Mouse (Mus musculus) limb, embryonic 14.5 days (tissue): ENCODE results near the gene Nbea. TPM values are rescaled to one million over a fixed set of nuclear protein-coding genes. Genes with fewer than 3 reads are reported as not detected.

ENCODE experiments used
- ATAC-seq: fragments of 200-750 bp; cut with Nextera tagmentation; 2 replicates; pipeline ENCODE4 v1.8.0; 2017; ENCODE audit warnings: low read depth, moderate number of reproducible peaks, moderate TSS enrichment; ENCODE audit not compliant: low FRiP score
- DNase-seq: peaks from one replicate; pipeline ENCODE4 v3.0.0-alpha.2; 2015; ENCODE audit warnings: low spot score
- H3K27ac ChIP-seq: fragments of 300-500 bp; sonication (generic); replicated peaks from 2 replicates; pipeline ENCODE4 v1.5.1; 2014; ENCODE audit warnings: low read depth, mild to moderate bottlenecking, low read length, moderate library complexity, mixed read lengths
- H3K27me3 ChIP-seq: fragments of 300-500 bp; sonication (generic); 2 replicates; pipeline ENCODE4 v1.6.1; 2014; ENCODE audit warnings: low read length, mixed read lengths; ENCODE audit not compliant: control insufficient read depth, insufficient read depth
- H3K36me3 ChIP-seq: fragments of 300-500 bp; sonication (generic); 2 replicates; pipeline ENCODE4 v1.6.1; 2014; ENCODE audit warnings: mild to moderate bottlenecking, low read length, moderate library complexity, mixed read lengths; ENCODE audit not compliant: control insufficient read depth, insufficient read depth
- H3K4me1 ChIP-seq: fragments of 300-500 bp; sonication (generic); 2 replicates; pipeline ENCODE4 v1.6.1; 2014; ENCODE audit warnings: antibody characterized with exemption, low read length, mixed read lengths; ENCODE audit not compliant: control insufficient read depth, insufficient read depth
- H3K4me2 ChIP-seq: fragments of 300-500 bp; sonication (generic); replicated peaks from 2 replicates; pipeline ENCODE4 v1.6.1; 2014; ENCODE audit warnings: low read depth, mild to moderate bottlenecking, low read length, moderate library complexity; ENCODE audit not compliant: severe bottlenecking
- H3K4me3 ChIP-seq: fragments of 300-500 bp; sonication (generic); replicated peaks from 2 replicates; pipeline ENCODE4 v1.5.1; 2014; ENCODE audit warnings: low read length
- H3K9ac ChIP-seq: fragments of 300-500 bp; sonication (generic); 2 replicates; pipeline ENCODE4 v1.6.1; 2014; ENCODE audit warnings: mild to moderate bottlenecking, low read depth, low read length, moderate library complexity; ENCODE audit not compliant: severe bottlenecking
- H3K9me3 ChIP-seq: fragments of 300-500 bp; sonication (generic); 2 replicates; pipeline ENCODE4 v1.6.1; 2016; ENCODE audit warnings: low read length; ENCODE audit not compliant: control insufficient read depth
- POLR2A ChIP-seq: fragments of 200-500 bp; IDR thresholded peaks from 2 replicates; pipeline ENCODE4 v1.8.0; 2012; ENCODE audit warnings: inconsistent platforms, mild to moderate bottlenecking, moderate library complexity, borderline replicate concordance; ENCODE audit not compliant: insufficient read depth, insufficient read length; ENCODE audit errors: extremely low read depth
- WGBS: fragments of 180-500 bp; shearing (Covaris S2); extraction: QIAGEN DNeasy Blood & Tissue Kit; methylation state at CpG from one replicate; pipeline ENCODE4 v1.1.7; 2014; 5-methylcytosine and 5-hydroxymethylcytosine counted together
- polyA plus RNA-seq, 2 experiments: library from polyadenylated mRNA; depleted of rRNA in 1 of 2; stranded (reverse) in 1 of 2; unstranded in 1 of 2; fragments of >200 nt; fragmentation: Nextera tagmentation in 1 of 2; extraction: Ambion mirVana in 1 of 2; gene quantifications; 2 replicates each; pipeline versions ENCODE4 v1.2.1 to v1.2.3; 2012 to 2014

Nbea gene
- polyA plus RNA-seq, 2 experiments = 20.6 to 34.1 TPM

DNA sequence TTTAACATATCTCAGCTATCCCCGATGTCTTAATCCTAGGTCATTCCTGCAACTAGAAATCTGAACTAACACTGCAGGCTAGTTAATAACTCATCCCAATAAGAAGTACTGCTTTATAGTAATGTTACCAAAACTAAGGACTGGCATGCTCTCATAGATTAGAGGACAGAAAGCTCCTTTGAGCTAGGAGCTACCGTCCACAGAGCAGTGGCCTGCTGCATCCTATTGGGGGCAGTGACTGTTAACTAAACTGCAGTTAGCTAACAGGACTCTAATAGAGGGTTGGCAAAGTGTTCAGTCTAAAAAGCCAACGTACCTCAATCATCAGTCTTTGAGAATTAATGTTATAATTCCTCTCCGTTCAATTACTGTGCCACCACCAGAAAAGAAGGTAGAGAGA, 348.3 kb downstream of the Nbea start:
- 49% methylated on average over 4 of the region's 4 CpGs for WGBS
- H3K4me2 ChIP-seq = no peak overlapping the region
- no peaks in the 10 kb centered on the region for H3K9me3 ChIP-seq
- no peak overlapping the region for H3K9ac ChIP-seq
- H3K4me1 ChIP-seq = no peaks in the 10 kb centered on the region
- H3K36me3 ChIP-seq = no peaks in the 10 kb centered on the region
- no peaks in the 10 kb centered on the region for H3K27me3 ChIP-seq
- H3K27ac ChIP-seq = no peak overlapping the region
- DNase-seq = no peak
- no peak for TF ChIP-seq POLR2A
- ATAC-seq = no peak
- no peak overlapping the region for H3K4me3 ChIP-seq

DNA sequence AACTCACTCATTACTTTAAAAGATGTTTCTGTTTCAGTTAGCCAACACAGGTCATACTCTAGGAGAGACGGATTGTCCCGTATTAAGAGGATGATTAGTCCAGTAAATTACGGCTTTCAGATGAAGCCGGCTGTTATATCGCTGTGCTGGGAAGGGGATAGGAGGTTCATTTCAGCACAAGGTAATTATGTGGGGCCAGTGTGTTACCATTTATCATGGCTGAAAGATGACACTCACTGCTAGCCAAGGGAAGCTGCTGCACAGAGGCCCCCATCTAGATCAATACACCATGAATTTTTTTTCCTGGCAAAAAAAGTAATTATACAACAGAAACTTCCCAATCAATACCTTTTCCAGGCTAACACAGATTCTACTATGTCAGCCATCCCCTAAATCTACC, 353.3 kb downstream of the Nbea start:
- no peaks in the 10 kb centered on the region for H3K9me3 ChIP-seq
- no peak overlapping the region for H3K9ac ChIP-seq
- H3K27ac ChIP-seq = no peak overlapping the region
- TF ChIP-seq POLR2A = no peak
- no peaks in the 10 kb centered on the region for H3K36me3 ChIP-seq
- no peak for ATAC-seq
- H3K4me2 ChIP-seq = no peak overlapping the region
- DNase-seq = no peak
- WGBS = 18% methylated on average over 5 of the region's 5 CpGs
- no peak overlapping the region for H3K4me3 ChIP-seq
- no peaks in the 10 kb centered on the region for H3K27me3 ChIP-seq
- H3K4me1 ChIP-seq = no peaks in the 10 kb centered on the region

GRCm38 (mm10) chr3:55828481-55829256, 354.8 kb downstream of the Nbea start:
- H3K4me2 ChIP-seq = no peak overlapping the region
- 24% methylated on average over 10 of the region's 10 CpGs for WGBS
- H3K9ac ChIP-seq = no peak overlapping the region
- H3K4me1 ChIP-seq = no peaks in the 10 kb centered on the region
- H3K4me3 ChIP-seq = no peak overlapping the region
- H3K27me3 ChIP-seq = no peaks in the 10 kb centered on the region
- no peak for DNase-seq
- no peak overlapping the region for H3K27ac ChIP-seq
- no peak for ATAC-seq
- no peak for TF ChIP-seq POLR2A
- H3K36me3 ChIP-seq = no peaks in the 10 kb centered on the region
- no peaks in the 10 kb centered on the region for H3K9me3 ChIP-seq

- Histone ChIP-seq H3K9me3 (no peaks in the 10 kb centered on the region), H3K4me2 (no peak overlapping the region), H3K4me3 (no peak overlapping the region), H3K27me3 (no peaks in the 10 kb centered on the region), H3K27ac (no peak overlapping the region), H3K4me1 (no peaks in the 10 kb centered on the region), H3K9ac (no peak overlapping the region), H3K36me3 (no peaks in the 10 kb centered on the region)
- DNase-seq = peak; percentile 38
- 0 out of 2 replicates have a peak, but pooled peaks have one; percentile 47 for ATAC-seq
- no peak for TF ChIP-seq POLR2A
- 25% methylated on average over 3 of the region's 3 CpGs for WGBS
These were observed 358.6 kb downstream of the Nbea start for GRCm38 (mm10) chr3:55824864-55825263.

DNA sequence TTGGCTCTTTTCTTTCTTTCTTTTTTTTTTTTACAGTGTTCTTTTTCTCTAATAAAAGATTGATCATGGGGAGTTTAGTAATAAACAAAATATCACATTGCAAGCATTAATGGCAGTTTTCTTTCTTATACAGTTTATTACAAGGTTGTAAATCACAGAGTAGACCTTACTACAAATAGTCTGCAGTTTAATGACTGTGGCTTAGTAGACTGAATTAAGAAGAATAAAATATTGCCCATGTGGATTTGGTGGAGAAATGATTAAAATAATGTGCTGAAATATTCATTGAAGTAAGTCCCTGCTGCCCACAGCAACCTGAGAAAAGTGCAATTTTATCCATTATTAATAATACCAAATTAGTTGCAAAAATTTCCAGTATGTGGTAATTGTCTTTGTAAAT, 363.9 kb downstream of the Nbea start:
- DNase-seq = no peak
- Histone ChIP-seq H3K4me1 (peaks cover 11% of the 10 kb centered on the region), H3K27me3 (no peaks in the 10 kb centered on the region), H3K27ac (no peak overlapping the region), H3K4me3 (no peak overlapping the region), H3K4me2 (no peak overlapping the region), H3K36me3 (no peaks in the 10 kb centered on the region), H3K9me3 (no peaks in the 10 kb centered on the region), H3K9ac (no peak overlapping the region)
- ATAC-seq = no peak
- no peak for TF ChIP-seq POLR2A
